Mouse (Mus musculus) thymus, postnatal 36 days (tissue): Measurements from ENCODE around the gene Atp6v0c.

Source experiments
- DNase-seq, 2 experiments: peaks; one replicate each; pipeline ENCODE4 v3.0.0; 2022; ENCODE audit warnings: mixed read lengths in 2 of 2

The Atp6v0c gene

DNA sequence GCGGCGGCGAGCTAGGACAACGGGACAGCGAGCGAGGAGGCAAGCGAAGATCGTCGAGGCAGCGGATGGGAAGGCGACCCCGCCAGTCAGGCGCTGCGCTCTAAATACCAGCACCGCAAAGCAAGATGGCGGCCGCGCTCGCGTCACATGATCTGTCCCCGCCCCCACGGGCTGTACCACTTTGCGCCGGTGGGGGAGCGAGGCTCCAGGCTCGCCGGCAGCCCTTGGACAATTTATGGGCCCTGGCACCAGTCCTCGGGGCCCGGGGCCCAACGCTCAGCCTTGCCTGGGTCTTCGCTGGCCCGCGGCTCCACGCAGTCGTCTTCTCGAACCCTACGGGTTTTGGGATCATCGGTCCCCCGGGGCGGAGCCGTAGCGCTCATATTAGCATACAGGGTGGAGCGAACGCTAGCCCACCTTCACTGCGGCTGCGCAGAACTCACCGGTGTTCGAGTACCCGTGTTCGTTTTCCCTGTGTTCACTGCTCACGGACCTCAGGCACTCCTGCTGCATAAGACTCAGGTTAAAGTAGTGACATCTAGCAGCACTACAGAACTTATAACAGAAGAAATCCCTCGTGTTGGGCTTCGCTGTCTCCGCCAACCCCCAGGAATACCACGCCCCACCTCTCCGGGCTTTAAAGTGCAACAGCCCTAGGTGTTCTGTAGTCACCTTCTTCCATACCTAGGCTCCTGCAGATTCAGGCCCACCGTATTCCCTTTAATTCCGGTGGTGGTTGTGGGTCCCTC, at the start of gene Atp6v0c:
TSS of gene Atp6v0c (minus strand) at position 386 of the 749 bp plus-strand sequence.
- peak; percentile 94 for DNase-seq

DNA sequence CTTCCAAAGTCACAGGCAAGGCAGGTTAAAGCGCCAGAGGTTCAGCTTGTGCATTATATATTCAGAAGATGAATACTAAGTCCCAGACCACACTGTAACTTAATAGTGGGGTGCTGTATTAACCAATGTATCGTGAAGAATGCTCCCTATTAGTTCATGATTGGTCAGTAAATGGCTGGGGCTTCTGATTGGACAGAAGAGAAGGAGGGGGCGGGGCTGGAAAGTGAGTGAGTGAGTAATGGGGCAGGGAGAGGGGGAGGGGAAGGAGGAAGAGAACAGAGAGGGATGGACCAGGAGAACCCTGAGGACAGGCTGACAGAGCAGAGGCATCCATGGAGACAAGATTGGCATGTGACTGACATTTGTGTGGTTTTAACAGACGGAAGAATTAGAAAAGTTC, 47.3 kb upstream of the Atp6v0c start:
- DNase-seq: no peak

DNA sequence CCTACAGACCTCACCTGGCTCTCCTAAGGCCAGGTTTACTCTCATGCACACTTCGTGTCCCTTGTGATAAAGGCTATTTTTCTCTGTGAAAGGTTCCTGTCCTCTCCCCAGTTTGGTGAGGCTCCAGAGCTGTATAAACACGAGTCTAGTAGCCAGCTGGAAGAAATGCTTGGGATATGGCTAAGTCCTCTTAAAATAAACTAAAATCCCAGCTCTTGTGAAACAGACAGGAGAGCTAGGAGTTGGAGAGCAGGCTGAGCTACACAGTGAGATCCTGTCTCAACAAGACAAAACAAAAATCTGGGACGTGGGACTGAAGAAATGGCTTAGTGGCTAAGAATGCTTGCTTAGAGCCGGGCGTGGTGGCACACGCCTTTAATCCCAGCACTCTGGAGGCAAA, 43.7 kb upstream of the Atp6v0c start:
- DNase-seq: no peak

DNA sequence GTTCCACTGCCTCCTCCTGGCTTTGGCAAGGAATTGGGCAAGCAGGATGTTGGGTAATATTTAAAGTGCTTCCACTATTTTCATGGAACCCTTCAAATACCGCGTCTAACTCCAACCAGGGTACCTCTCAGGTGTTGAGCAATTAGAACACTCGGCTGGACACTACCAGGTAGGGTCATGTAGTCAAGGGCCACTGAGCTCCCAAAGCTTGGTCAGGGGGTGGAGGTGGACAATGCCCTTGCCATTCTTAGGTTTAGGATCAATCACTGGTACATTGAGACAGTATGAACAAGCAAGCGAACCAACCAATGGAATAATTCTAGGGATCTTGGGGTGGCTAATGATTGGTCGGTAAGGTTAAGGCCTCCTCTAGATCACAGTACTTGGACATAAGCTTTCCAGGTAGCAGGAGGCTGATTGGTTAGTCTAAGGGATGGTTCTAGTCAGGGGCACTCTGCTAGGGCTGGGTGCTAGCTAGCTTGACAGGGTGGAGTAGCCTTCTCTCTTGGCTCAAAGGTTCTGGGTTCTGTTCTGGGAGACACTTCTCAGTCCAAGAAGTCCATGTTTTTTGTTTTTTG, 43.0 kb upstream of the Atp6v0c start:
- no peak for DNase-seq

DNA sequence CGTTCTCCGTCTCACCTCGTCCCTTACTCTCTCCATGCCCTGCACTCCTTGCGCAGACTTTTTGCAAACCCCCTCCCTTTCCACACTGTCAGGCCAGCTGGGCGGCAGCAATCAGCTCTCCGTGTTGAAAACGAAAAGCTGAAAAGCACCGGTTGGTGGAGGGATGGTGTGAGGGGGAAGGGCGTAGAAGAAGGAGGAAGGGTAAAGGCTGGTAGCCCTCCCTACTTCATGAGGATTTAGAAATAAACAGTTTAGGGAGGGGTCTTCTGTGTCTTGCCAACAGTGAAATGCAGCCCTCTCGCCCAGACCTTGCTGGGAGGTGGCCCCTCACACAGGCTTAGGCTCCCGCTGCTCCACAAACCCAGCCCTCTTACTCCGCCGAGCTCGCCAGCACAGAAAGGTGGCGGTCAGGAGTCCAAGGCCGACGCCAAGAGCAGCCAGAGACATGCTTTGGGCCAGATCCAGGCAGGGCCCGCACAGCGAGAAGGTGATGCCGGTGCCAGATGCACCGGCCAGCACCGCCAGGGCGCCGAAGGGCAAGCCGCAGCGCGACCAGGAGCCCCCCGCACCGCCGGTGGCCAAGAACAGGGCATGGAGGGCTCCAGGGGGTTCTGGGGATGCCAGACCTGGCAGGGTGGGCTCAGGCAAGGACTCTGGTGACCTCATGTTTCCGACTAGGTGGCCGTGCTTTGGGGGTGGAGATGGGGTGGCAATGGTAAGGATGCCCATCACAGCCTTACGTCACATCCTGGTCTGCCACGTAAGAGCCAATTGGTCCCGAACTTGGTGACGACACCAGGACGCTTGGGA, 42.3 kb upstream of the Atp6v0c start:
- no peak for DNase-seq

DNA sequence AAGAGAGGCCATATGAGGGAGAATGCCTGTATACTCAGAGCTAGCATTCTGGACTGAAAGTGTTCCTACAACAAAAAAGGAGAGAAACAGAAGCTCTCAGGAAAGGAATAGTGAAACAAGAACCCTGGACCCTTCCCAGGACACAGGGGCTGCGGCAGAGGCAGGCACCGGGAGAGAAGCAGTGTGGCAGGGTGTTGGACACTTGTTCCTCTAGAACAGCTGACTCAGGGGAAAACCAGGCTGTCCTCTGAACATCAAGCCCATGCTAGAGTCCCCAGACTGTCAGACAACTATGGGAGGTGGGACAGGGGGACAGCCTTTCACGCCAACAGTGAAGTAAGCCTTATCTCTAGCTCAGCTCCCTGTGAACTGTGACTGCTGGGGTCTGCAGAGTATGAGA, 41.1 kb upstream of the Atp6v0c start:
- DNase-seq: no peak

DNA sequence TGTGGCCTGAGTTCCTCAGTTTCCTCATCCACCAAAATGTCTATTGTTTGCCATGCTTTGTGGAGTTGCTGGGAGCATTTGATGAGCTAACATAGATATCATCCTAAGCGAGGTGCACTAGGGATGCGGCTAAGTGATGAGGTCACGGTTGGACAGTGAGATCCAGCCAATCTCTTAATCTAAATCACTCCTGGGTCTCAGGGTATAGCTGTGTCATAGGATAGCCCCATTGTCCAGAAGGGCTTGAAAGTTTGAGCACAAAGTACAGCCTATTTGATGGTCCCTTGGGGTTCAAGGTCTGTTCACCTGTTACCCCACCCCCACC, 40.4 kb upstream of the Atp6v0c start:
- DNase-seq: no peak

DNA sequence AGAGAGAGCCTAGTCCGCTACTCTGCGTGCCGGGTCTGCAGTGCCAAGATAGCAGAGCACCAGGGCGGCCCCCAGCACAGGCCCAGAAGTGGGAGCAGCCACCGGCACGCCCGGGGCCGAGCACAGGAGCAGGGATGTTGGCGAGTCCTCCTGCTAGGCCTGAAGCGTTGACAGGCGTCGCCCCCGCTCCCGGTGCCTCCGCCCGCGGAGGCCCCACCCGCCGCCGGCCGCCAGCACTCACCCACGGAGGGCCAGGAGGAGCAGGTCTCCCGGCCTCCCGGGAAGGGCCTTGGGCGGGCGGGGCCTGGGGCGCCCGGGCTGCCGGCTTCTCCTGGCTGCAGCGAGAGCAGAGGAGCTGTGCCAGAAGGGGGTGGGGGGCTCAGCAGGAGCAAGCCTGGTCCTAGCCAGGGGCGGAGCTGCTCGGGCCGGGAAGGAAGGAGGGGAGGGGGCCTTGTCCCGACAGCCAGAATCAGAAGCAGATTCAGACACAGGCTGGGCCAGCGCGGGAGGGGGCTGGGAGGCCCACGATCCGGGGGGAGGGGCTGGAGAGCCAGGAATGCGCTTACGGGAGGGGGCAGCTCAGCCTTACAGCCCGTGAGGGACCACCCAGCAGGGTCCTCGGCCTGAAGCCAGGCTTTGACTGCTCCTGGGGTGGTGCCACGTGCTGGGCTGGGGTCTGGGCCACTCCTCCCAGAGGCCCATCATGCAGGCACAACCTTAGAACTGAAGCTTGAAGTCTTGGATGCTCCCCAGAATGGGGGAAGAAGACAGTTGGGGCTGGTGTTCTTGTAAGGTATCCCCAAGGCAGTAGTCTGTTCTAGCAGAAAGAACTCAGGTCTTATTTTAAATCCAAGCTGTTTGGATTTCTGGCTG, 39.8 kb upstream of the Atp6v0c start, which contains the start of gene Ntn3:
TSS of gene Ntn3 (minus strand) at position 489 of the 873 bp plus-strand sequence.
- no peak for DNase-seq

DNA sequence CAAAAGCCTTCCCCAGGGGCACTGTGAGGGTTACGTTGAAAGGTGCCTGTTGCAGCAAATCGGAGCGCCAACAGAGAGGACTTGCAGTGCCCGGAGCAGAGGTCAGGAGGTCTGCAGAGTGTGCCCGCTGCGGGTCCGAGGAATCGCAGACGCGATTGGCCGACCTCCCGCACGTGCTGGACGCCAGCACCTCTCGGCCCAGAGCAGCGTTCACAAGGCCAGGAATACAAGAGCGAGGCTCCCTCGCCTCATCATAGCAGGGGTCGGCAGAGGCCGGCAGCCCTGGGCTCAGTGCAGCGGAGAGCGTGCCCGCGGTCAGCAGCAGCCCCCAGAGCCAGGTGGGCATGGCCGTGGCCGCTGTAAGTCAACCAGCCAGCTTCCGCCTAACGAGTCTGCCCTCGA, 39.1 kb upstream of the Atp6v0c start:
- no peak for DNase-seq

DNA sequence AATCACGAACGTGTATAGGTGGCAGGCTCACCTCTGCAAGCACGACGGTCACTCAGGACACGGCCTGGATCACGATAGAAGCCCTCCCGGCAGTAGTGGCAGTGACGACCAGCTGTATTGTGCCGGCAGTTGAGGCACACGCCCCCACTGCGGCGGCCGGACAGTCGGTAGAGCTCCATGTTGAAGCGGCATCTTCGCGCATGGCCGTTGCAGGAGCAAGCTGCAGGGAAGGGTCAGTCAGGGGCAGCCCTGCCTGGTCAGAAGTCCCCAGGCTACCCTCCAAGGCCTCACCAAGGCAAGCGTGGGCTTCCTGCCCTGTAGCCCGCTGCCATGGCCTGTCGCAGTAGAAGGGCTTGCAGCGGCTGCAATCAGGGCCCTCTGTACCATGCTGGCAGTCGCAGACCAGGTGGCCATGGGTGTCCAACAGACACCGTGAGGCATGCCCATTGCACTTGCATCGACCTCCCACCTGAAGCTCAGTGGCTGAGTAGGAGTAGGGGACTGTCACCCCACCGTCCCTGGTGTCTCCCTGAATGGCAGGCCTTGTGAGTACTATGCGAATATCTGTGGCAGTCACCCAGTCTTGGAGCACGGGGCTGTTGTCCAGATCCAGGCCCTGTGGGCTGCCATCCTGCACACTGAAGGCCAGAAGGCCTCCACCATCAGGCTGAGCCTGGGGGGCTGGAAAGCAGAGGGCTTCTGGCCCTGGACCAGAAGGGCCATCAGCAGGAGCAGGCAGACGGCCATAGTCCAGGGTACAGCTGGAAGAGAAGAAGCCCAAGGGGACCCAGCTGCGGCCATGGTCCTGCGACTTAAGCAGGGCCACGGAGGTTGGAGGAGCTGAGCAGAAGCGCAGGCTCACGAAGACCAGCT, 38.5 kb upstream of the Atp6v0c start:
- DNase-seq: no peak

DNA sequence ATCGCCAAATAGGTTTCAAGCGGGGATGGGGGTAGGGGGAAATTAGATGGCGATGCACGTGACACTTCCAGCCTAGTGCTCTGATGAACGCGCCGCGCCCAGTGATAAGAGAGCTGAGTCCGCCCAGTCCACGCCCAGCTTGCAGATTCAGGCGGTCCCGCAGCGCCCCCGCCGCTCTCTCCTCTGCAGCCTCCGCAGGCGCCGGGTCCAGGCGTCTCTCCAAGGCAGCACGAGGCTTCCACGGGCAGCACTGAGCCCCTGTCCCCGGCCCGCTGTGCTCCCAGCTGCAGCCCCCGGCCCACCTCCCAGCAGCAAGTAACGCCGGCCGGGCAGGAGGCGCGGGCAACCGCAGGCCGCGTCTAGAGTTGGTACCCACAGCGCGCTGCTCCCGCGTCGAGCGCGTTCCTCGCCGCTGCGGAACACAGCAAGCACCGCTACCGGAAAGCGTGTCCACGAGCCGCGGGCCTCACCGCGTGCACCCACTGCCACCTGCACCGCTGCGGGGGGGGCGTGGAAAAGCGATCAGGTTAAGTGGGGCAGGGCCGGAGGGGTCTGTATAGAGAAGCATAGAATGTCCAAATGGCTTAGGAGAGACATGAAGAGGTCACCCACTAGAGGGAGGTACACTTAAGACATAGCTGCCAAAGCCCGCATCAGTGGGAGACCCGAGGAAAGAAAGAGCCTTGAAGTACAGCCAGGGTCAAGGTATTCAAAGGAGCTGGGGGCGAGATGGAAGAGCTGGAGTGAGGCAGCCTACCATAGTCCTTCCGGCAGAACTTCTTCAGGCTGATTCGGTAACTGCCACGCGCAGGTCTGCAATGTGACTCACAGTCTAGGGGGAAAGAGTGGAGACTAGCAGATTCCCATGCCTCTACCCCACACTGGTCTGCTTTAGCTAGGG, 37.2 kb upstream of the Atp6v0c start:
- peak in 1 of 2 experiments; percentile 42 for DNase-seq

DNA sequence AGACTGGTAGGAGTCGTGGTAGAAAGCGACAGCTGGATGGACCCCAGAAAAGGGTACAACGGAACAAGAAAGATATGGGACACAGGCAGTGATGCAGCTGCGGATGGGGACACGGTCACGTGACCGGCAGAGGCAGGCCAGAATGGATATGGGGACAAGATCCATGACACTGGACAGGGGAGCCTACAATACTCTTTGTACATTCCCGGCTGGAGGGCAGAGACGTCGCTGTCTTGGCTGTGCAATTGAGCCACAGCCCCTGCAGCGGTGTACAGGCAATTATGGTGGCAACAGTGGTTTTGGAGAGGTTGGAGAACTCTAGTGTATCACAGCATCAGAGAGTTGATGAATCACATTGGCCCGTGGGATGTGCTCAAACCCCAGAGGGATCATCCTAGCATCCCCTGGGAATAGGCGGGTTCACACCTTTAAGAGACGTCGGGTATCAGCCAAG, 36.4 kb upstream of the Atp6v0c start:
- DNase-seq: peak in 1 of 2 experiments; percentile 41

DNA sequence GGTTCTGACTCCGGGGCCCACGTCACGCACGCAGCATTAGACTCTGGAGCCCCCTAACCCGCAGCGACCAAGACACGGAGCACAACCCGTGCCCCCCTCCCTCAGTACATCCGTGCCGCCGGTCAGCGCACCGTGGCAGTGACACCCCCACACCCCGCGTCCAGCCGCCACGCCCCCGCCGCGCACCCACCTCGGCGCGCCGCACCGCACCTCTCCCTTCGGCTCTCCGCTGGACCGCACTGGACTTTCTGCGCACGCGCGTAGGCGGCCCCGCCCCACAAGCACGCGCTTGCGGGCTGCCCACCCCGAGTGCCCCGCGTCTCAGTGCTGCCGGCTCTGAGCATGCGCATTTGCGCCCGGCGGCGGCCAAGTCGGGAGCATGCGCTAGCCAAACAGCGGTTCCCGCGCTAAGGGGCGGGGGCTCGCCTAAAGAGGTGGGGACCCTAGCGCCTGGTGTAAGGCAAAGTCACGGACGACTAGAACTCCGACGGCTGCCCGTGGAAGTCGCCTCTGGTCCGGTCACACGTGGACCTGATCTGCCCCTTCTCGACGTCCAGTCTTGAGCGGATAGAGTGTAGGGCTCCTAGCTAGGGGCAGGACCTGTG, 35.9 kb upstream of the Atp6v0c start, which contains the start of gene Tbc1d24:
TSS of gene Tbc1d24 (minus strand) at position 279 of the 605 bp plus-strand sequence.
- peak; percentile 82 to 89 for DNase-seq

DNA sequence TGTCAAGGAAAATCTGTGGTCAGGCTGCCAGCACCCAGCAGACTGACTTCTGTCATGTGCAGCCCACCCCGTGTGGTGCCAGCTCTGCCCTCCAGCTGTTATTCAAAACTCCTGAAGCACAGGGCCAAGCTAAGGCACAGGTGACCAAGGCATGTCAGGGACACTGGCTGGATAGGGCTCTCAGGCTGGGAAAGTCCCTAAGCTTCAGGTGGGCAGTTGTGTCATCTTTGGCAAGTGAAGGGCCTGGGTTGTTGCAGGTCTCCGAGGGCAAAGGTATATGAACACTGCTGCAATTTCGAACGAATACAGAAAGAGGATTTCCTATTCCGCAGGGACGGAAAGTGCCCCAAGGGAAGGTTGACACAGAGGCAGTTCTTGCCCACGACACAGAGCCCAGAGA, 35.3 kb upstream of the Atp6v0c start:
- no peak for DNase-seq

DNA sequence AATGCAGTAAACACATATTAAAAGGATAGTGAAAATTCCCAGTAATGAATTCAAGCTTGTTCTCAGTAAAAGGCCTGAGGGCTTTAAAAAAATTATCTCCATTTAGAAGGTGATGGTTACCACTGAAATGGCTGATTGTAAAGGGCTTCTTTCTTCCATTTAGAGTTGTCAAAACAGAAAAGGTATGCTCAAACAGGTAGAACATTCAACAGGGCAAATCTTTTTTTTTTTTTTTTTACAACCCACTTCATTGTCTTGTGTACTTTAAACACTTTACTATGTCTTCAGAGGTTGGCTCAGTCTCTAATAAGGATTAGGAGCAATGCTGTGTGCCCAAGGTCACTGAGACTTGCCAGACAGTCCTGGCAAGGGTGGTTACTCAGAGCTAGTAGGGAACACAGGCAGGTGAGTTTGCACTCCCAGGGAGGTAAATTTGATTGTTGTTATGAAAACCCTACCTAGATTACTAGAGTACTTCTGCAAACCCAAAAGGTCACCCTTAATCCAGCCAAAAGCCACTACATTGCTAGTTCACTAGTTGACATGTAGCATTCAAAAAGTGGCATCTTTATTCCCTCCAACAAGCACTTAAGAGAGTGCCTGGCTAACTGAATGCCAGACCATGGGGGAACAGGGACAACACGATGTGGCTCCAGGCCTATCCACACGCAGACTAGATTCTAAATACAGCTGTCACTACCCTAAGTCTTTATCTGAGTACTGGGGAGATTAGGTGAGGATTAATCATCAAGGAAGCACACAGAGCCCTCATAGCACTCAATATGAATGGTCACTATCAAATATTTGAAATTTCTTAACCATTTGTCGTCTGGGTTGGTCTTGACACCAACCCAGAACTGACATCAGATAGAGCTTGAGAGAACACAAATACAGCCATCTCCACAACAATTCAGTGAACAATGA, 34.4 kb upstream of the Atp6v0c start:
- DNase-seq: no peak

DNA sequence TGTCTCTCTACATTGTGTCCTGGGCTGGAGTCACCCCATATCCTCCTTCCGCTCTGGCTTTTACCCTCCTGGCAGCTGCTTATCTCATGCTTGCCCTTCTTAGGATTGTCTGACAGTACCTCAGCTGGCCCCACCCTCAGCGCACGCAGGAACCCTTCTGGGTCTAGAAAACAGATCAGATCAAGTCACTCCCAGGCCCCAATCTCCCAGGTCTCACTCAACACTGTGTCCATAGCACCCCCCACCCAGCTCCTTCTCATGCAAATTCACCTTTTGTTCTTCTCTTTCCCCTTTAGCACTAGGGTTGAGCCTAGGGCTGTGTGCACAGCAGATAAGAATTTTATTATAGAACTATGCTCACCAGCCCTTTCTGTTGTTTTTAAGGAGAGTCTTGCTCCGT, 33.6 kb upstream of the Atp6v0c start:
- no peak for DNase-seq

DNA sequence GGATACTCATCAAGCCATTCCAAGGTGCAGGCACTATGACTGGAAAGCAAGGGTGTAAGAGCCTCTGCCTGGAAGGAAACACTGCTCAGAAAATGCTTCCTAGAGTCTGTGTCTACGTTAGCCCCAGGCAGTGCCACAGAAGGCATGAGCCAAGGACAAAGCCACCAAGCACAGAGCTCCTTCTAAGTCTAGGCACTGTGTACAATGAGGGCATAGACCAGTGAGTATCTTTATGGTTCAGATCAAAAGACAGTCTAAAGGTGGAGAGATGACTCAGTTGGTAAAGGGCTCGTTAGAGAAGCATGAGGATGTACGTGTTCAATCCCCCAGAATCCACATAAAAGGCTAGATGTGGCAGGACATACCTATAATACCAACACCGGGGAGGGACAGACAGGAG, 31.6 kb upstream of the Atp6v0c start:
- DNase-seq: no peak

DNA sequence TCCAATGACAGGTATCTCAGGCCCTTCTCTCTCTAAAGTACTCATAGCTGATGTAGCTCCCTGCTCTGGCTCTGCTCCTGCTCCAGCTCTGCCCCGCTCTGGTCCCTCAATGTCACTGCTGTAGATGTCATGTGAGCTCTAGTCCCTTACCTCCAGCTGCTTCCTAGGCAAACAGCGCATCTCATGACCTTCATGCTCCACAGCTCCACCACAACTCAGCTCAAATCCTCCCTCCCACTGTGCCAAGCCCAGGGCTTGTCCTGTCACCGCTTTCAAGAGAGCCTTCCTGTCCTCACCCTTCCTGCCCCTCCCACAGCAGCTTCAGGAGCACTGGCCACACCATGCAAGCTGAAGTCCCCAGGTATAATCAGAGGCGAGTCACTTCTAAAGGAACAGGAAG, 30.2 kb upstream of the Atp6v0c start:
- DNase-seq: no peak

DNA sequence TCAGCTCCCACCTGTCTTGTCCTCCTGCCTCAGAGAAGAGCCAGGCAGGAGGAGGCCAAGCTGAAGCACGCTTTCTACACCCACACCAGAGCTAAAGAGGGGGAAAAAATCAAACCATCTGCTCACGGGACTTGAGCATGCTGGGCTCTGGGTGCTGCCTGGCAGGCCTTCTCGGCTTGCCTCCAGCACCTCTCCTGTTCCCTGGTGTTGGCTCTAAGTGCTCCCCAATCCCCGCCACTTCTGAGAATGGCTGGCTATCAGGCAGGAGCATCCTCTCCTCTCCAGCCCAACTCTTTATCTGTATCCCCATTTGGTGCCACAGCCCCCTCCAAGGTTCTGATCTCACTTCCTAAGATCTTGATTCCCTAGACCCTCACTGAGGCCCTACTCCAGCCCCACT, 29.8 kb upstream of the Atp6v0c start:
- no peak for DNase-seq
